Mouse (Mus musculus): ENCODE measurements around the gene Ocln.

Ocln gene

GRCm38 (mm10) chr13:100552369-100553041 lies at the start of gene Ocln:
Ocln (minus strand) TSS chr13:100552718.
- DNase-seq (ENCODE audit: low spot score): no peak

- DNase-seq (ENCODE audit: low spot score): no peak
Observed at GRCm38 (mm10) chr13:100601034-100601433, 48.5 kb upstream of the Ocln start.

- no peak for DNase-seq (ENCODE audit: low spot score)
Observed at GRCm38 (mm10) chr13:100600317-100600716, 47.8 kb upstream of the Ocln start.

- DNase-seq (ENCODE audit: low spot score): no peak
Observed at GRCm38 (mm10) chr13:100597284-100597683, 44.8 kb upstream of the Ocln start.

- DNase-seq (ENCODE audit: low spot score): no peak
Observed at GRCm38 (mm10) chr13:100595552-100595885, 43.0 kb upstream of the Ocln start.

GRCm38 (mm10) chr13:100594838-100595551 lies 42.5 kb upstream of the Ocln start:
- no peak for DNase-seq (ENCODE audit: low spot score)

GRCm38 (mm10) chr13:100594041-100594792 lies 41.7 kb upstream of the Ocln start:
- DNase-seq (ENCODE audit: low spot score): no peak

GRCm38 (mm10) chr13:100588646-100589045 lies 36.1 kb upstream of the Ocln start:
- DNase-seq (ENCODE audit: low spot score): no peak

GRCm38 (mm10) chr13:100582144-100582543 lies 29.6 kb upstream of the Ocln start:
- DNase-seq (ENCODE audit: low spot score): no peak

- no peak for DNase-seq (ENCODE audit: low spot score)
Observed at GRCm38 (mm10) chr13:100581701-100582100, 29.2 kb upstream of the Ocln start.

GRCm38 (mm10) chr13:100579951-100580350 lies 27.4 kb upstream of the Ocln start:
- no peak for DNase-seq (ENCODE audit: low spot score)

GRCm38 (mm10) chr13:100579220-100579619 lies 26.7 kb upstream of the Ocln start:
- no peak for DNase-seq (ENCODE audit: low spot score)

GRCm38 (mm10) chr13:100575950-100576349 lies 23.4 kb upstream of the Ocln start:
- no peak for DNase-seq (ENCODE audit: low spot score)

- DNase-seq (ENCODE audit: low spot score): no peak
Observed at GRCm38 (mm10) chr13:100570713-100571112, 18.2 kb upstream of the Ocln start.

- no peak for DNase-seq (ENCODE audit: low spot score)
Observed at GRCm38 (mm10) chr13:100568359-100568758, 15.8 kb upstream of the Ocln start.

GRCm38 (mm10) chr13:100559449-100559848 lies 6.9 kb upstream of the Ocln start:
- DNase-seq (ENCODE audit: low spot score): no peak

GRCm38 (mm10) chr13:100557011-100557410 lies 4.5 kb upstream of the Ocln start:
- DNase-seq (ENCODE audit: low spot score): no peak

- no peak for DNase-seq (ENCODE audit: low spot score)
Observed at GRCm38 (mm10) chr13:100553042-100553437, 522 bp upstream of the Ocln start.

- no peak for DNase-seq (ENCODE audit: low spot score)
Observed at GRCm38 (mm10) chr13:100552009-100552368, 529 bp downstream of the Ocln start.

GRCm38 (mm10) chr13:100551371-100552008 lies 1.0 kb downstream of the Ocln start:
- DNase-seq (ENCODE audit: low spot score): no peak

- no peak for DNase-seq (ENCODE audit: low spot score)
Observed at GRCm38 (mm10) chr13:100547269-100547668, 5.2 kb downstream of the Ocln start.

- no peak for DNase-seq (ENCODE audit: low spot score)
Observed at GRCm38 (mm10) chr13:100545510-100545909, 7.0 kb downstream of the Ocln start.

GRCm38 (mm10) chr13:100544220-100544662 lies 8.3 kb downstream of the Ocln start:
- no peak for DNase-seq (ENCODE audit: low spot score)
